Mouse (Mus musculus): Measurements from ENCODE around the gene Gpr173. TPM values are rescaled to one million over a fixed set of nuclear protein-coding genes. Genes with fewer than 3 reads are reported as not detected.

Gpr173 gene
- polyA plus RNA-seq, 1 experiment, result 4.5 TPM

GRCm38 (mm10) chrX:152322776-152323175 lies 45.7 kb downstream of the Gpr173 start:
- no peak overlapping the region for H3K4me3 ChIP-seq (ENCODE audit: insufficient read depth, poor library complexity, severe bottlenecking)
- no peaks in the 10 kb centered on the region for H3K79me3 ChIP-seq (ENCODE audit: low read depth)
- H3K36me3 ChIP-seq (ENCODE audit: control insufficient read depth, insufficient read depth), result no peaks in the 10 kb centered on the region
- H3K79me2 ChIP-seq (ENCODE audit: control insufficient read depth, insufficient read depth), result peaks cover 6% of the 10 kb centered on the region
- no peaks in the 10 kb centered on the region for H3K27me3 ChIP-seq (ENCODE audit: control insufficient read depth, insufficient read depth, insufficient read length)
- H3ac ChIP-seq (ENCODE audit: control insufficient read depth, insufficient read length, low read depth), result no peak overlapping the region
- TF ChIP-seq USF1 (IDR thresholded peaks at IDR 0.05; ENCODE audit: low read depth) (no peak), FOSL1 (IDR thresholded peaks at IDR 0.05; ENCODE audit: insufficient read depth, low read length, poor library complexity, severe bottlenecking) (no peak), MYOD1 (IDR thresholded peaks at IDR 0.05; ENCODE audit: control insufficient read depth, insufficient read length, low read depth) (no peak), CEBPB (IDR thresholded peaks at IDR 0.05; ENCODE audit: low read depth) (no peak), CTCF (IDR thresholded peaks at IDR 0.05; ENCODE audit: control insufficient read depth, insufficient read depth, insufficient read length) (no peak), MYOG (IDR thresholded peaks at IDR 0.05; ENCODE audit: control insufficient read depth, extremely low read depth, insufficient read length) (no peak), MAX (IDR thresholded peaks at IDR 0.05) (no peak)

GRCm38 (mm10) chrX:152320535-152320934 lies 48.0 kb downstream of the Gpr173 start:
- H3K27me3 ChIP-seq (ENCODE audit: control insufficient read depth, insufficient read depth, insufficient read length), result no peaks in the 10 kb centered on the region
- no peaks in the 10 kb centered on the region for H3K79me3 ChIP-seq (ENCODE audit: low read depth)
- H3ac ChIP-seq (ENCODE audit: control insufficient read depth, insufficient read length, low read depth), result no peak overlapping the region
- TF ChIP-seq MYOD1 (IDR thresholded peaks at IDR 0.05; ENCODE audit: control insufficient read depth, insufficient read length, low read depth) (no peak), MAX (IDR thresholded peaks at IDR 0.05) (no peak), CEBPB (IDR thresholded peaks at IDR 0.05; ENCODE audit: low read depth) (no peak), MYOG (IDR thresholded peaks at IDR 0.05; ENCODE audit: control insufficient read depth, extremely low read depth, insufficient read length) (no peak), CTCF (IDR thresholded peaks at IDR 0.05; ENCODE audit: control insufficient read depth, insufficient read depth, insufficient read length) (no peak), FOSL1 (IDR thresholded peaks at IDR 0.05; ENCODE audit: insufficient read depth, low read length, poor library complexity, severe bottlenecking) (no peak), USF1 (IDR thresholded peaks at IDR 0.05; ENCODE audit: low read depth) (no peak)
- no peaks in the 10 kb centered on the region for H3K36me3 ChIP-seq (ENCODE audit: control insufficient read depth, insufficient read depth)
- no peak overlapping the region for H3K4me3 ChIP-seq (ENCODE audit: insufficient read depth, poor library complexity, severe bottlenecking)
- no peaks in the 10 kb centered on the region for H3K79me2 ChIP-seq (ENCODE audit: control insufficient read depth, insufficient read depth)

GRCm38 (mm10) chrX:152307942-152308341 lies 60.6 kb downstream of the Gpr173 start:
- Histone ChIP-seq H3K79me2 (ENCODE audit: control insufficient read depth, insufficient read depth) (no peaks in the 10 kb centered on the region), H3K79me3 (ENCODE audit: low read depth) (no peaks in the 10 kb centered on the region), H3K4me3 (ENCODE audit: insufficient read depth, poor library complexity, severe bottlenecking) (no peak overlapping the region), H3K36me3 (ENCODE audit: control insufficient read depth, insufficient read depth) (no peaks in the 10 kb centered on the region), H3ac (ENCODE audit: control insufficient read depth, insufficient read length, low read depth) (no peak overlapping the region), H3K27me3 (ENCODE audit: control insufficient read depth, insufficient read depth, insufficient read length) (no peaks in the 10 kb centered on the region)
- no peak for TF ChIP-seq CTCF (IDR thresholded peaks at IDR 0.05; ENCODE audit: control insufficient read depth, insufficient read depth, insufficient read length)
- no peak for TF ChIP-seq CEBPB (IDR thresholded peaks at IDR 0.05; ENCODE audit: low read depth)
- no peak for TF ChIP-seq MYOD1 (IDR thresholded peaks at IDR 0.05; ENCODE audit: control insufficient read depth, insufficient read length, low read depth)
- TF ChIP-seq FOSL1 (IDR thresholded peaks at IDR 0.05; ENCODE audit: insufficient read depth, low read length, poor library complexity, severe bottlenecking), result no peak
- TF ChIP-seq MAX (IDR thresholded peaks at IDR 0.05), result no peak
- TF ChIP-seq MYOG (IDR thresholded peaks at IDR 0.05; ENCODE audit: control insufficient read depth, extremely low read depth, insufficient read length), result no peak

GRCm38 (mm10) chrX:152307371-152307770 lies 61.1 kb downstream of the Gpr173 start:
- Histone ChIP-seq H3K79me2 (ENCODE audit: control insufficient read depth, insufficient read depth) (no peaks in the 10 kb centered on the region), H3K27me3 (ENCODE audit: control insufficient read depth, insufficient read depth, insufficient read length) (no peaks in the 10 kb centered on the region), H3K79me3 (ENCODE audit: low read depth) (no peaks in the 10 kb centered on the region), H3K36me3 (ENCODE audit: control insufficient read depth, insufficient read depth) (no peaks in the 10 kb centered on the region), H3ac (ENCODE audit: control insufficient read depth, insufficient read length, low read depth) (no peak overlapping the region), H3K4me3 (ENCODE audit: insufficient read depth, poor library complexity, severe bottlenecking) (no peak overlapping the region)
- TF ChIP-seq FOSL1 (IDR thresholded peaks at IDR 0.05; ENCODE audit: insufficient read depth, low read length, poor library complexity, severe bottlenecking), result no peak
- TF ChIP-seq CEBPB (IDR thresholded peaks at IDR 0.05; ENCODE audit: low read depth), result no peak
- no peak for TF ChIP-seq USF1 (IDR thresholded peaks at IDR 0.05; ENCODE audit: low read depth)
- TF ChIP-seq MYOG (IDR thresholded peaks at IDR 0.05; ENCODE audit: control insufficient read depth, extremely low read depth, insufficient read length), result no peak
- no peak for TF ChIP-seq MYOD1 (IDR thresholded peaks at IDR 0.05; ENCODE audit: control insufficient read depth, insufficient read length, low read depth)
- no peak for TF ChIP-seq CTCF (IDR thresholded peaks at IDR 0.05; ENCODE audit: control insufficient read depth, insufficient read depth, insufficient read length)
- no peak for TF ChIP-seq MAX (IDR thresholded peaks at IDR 0.05)

GRCm38 (mm10) chrX:152306224-152306623 lies 62.3 kb downstream of the Gpr173 start:
- H3K79me2 ChIP-seq (ENCODE audit: control insufficient read depth, insufficient read depth), result no peaks in the 10 kb centered on the region
- no peak overlapping the region for H3ac ChIP-seq (ENCODE audit: control insufficient read depth, insufficient read length, low read depth)
- H3K36me3 ChIP-seq (ENCODE audit: control insufficient read depth, insufficient read depth), result no peaks in the 10 kb centered on the region
- TF ChIP-seq CEBPB (IDR thresholded peaks at IDR 0.05; ENCODE audit: low read depth) (no peak), MYOG (IDR thresholded peaks at IDR 0.05; ENCODE audit: control insufficient read depth, extremely low read depth, insufficient read length) (no peak), FOSL1 (IDR thresholded peaks at IDR 0.05; ENCODE audit: insufficient read depth, low read length, poor library complexity, severe bottlenecking) (no peak), MYOD1 (IDR thresholded peaks at IDR 0.05; ENCODE audit: control insufficient read depth, insufficient read length, low read depth) (no peak), MAX (IDR thresholded peaks at IDR 0.05) (no peak), CTCF (IDR thresholded peaks at IDR 0.05; ENCODE audit: control insufficient read depth, insufficient read depth, insufficient read length) (no peak), USF1 (IDR thresholded peaks at IDR 0.05; ENCODE audit: low read depth) (no peak)
- no peak overlapping the region for H3K4me3 ChIP-seq (ENCODE audit: insufficient read depth, poor library complexity, severe bottlenecking)
- H3K79me3 ChIP-seq (ENCODE audit: low read depth), result no peaks in the 10 kb centered on the region
- H3K27me3 ChIP-seq (ENCODE audit: control insufficient read depth, insufficient read depth, insufficient read length), result no peaks in the 10 kb centered on the region

Other genes with a start within 250 kb of the Gpr173 start
- 6.9 TPM for gene Iqsec2, start 224.4 kb downstream of the Gpr173 start, polyA plus RNA-seq (2012; fragmentation: generic; extraction: Trizol)
- gene Kdm5c, start 135.7 kb downstream of the Gpr173 start, polyA plus RNA-seq (2012; fragmentation: generic; extraction: Trizol), result 35.7 TPM
- gene Kantr, start 41.2 kb downstream of the Gpr173 start, polyA plus RNA-seq (2012; fragmentation: generic; extraction: Trizol), result 1.5 TPM
- 18.8 TPM for gene Tspyl2, start 26.3 kb downstream of the Gpr173 start, polyA plus RNA-seq (2012; fragmentation: generic; extraction: Trizol)
- gene Cldn34a, start 194.6 kb upstream of the Gpr173 start, polyA plus RNA-seq (2012; fragmentation: generic; extraction: Trizol), result not detected

Data from C2C12 (cell line).